Mouse (Mus musculus) neutrophil, adult 65 days (primary cell): ENCODE data around the gene Btc. TPM values are rescaled to one million over a fixed set of nuclear protein-coding genes. Genes with fewer than 3 reads are reported as not detected.

ENCODE experiments used
- total RNA-seq: library from RNA; stranded (reverse); gene quantifications from 2 replicates; pipeline ENCODE4 v1.2.4, GENCODE M21; 2023

Btc gene
- total RNA-seq = not detected in 2 replicates

DNA sequence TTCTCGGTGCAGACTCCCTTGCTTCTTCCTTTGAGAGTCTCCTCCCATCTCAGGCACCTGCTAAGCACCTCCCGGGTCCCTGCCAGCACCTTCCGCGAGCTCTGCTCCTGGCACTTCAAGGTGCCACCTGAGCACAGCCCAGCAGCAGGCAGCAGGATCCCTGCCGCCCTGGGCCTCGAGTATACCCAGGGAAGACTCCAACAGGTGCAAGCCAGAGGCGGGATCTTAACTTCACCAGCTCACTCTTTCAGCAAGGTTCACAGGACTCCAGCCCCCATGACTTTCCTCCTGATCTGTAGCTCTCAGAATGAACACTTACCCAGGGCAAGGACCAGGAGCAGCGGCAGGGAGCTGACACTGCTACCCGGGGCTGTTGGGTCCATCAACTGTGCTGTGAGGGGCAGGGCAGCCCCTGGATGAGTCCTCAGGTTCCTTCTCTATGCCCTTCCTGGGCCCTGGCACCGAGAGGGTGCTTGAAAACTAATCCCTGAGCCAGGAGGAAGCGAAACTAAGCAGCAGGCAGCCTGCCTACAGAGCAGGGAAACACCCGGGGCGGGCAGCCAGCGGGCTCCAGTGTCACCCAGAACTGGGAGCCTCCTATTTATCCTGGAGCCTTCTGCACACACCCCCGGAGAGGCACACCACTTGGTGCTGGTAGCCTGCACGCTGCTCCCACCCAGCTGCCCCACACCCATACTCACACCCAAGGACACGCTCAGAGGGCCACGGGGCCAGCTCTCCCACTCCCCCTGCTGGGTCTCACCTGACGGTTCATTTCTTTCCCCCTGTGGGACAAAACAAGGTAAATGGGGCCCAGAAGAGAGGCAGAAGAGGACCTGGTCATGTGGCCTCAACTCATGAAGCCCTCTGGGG is at the start of gene Btc:
TSS of gene Btc (minus strand) at position 656 of the 873 bp plus-strand sequence.

Other genes starting within 250 kb of the Btc start
- gene Parm1, start 114.6 kb upstream of the Btc start, total RNA-seq = 0.09 TPM in 1 of 2 replicates, not detected in the other